Mouse (Mus musculus): Measurements from ENCODE around the gene Ap5m1. TPM values are rescaled to one million over a fixed set of nuclear protein-coding genes. Genes with fewer than 3 reads are reported as not detected.

The Ap5m1 gene
- total and polyA plus RNA-seq, 2 experiments: 6.7 to 15.7 TPM

DNA sequence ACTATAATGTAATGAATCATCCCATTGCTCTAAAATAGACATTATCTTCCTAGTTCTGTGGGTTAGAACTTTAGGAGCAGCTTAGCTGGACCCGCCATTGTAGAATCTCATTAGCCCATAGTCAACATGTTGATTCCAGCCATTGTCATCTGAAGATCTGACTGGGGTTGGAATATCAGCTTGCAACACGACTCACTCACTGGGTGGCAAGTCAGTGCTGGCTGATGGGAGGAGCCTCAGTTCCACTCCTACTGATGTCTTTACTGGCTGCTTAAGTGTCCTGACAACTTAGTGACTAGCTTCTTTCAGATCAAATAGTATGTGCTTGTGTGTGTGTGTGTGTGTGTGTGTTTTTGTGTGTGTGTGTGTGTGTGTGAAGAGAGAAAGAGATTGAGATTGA is 8.5 kb downstream of the Ap5m1 start:
- H3K4me1 ChIP-seq (ENCODE audit: control insufficient read depth, insufficient read depth, low read length): no peaks in the 10 kb centered on the region
- no peak overlapping the region for H3K9ac ChIP-seq (ENCODE audit: low read depth, low read length)
- TF ChIP-seq POLR2A (IDR thresholded peaks at IDR 0.05; ENCODE audit: extremely low read depth, insufficient read depth, low read length): no peak
- TF ChIP-seq CTCF (IDR thresholded peaks at IDR 0.05; ENCODE audit: low read depth, low read length): no peak
- 81% methylated on average over 2 of the region's 2 CpGs for WGBS
- no peak overlapping the region for H3K27ac ChIP-seq (replicated peaks; ENCODE audit: insufficient read depth, low read depth, low read length)
- DNase-seq (ENCODE audit: extremely low read depth, low read depth, low spot score): no peak
- no peaks in the 10 kb centered on the region; the same call in 1 of the 2 replicates for H3K79me2 ChIP-seq (ENCODE audit: control insufficient read depth, insufficient read depth, low read length)
- no peak overlapping the region for H3K4me3 ChIP-seq (ENCODE audit: insufficient read depth, low read depth, low read length)
- peaks cover 15% of the 10 kb centered on the region for H3K36me3 ChIP-seq (ENCODE audit: control insufficient read depth, insufficient read depth, low read length)
- no peaks in the 10 kb centered on the region for H3K27me3 ChIP-seq (ENCODE audit: control insufficient read depth, insufficient read depth, low read length)

DNA sequence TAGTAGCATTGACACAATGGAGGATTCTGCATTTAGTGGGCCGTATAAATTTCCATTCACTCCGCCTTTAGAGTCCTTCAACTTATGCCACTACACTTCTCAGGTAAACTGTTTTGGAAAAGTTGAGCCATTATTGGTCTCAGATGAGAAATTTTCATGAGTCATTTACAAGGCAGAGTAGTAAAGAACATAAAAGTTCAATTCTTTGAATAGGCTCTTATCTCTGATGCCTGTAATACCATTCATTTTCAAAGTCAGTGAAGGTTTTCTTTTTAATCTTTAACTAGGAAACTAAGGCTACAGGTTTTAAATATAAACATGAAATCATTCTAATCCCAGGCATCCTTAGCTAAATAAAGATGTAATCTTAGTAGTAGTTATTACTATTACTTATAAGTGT is 12.9 kb downstream of the Ap5m1 start:
- H3K79me2 ChIP-seq (ENCODE audit: control insufficient read depth, insufficient read depth, low read length): no peaks in the 10 kb centered on the region
- H3K4me1 ChIP-seq (ENCODE audit: control insufficient read depth, insufficient read depth, low read length): no peaks in the 10 kb centered on the region
- H3K9ac ChIP-seq (ENCODE audit: low read depth, low read length): no peak overlapping the region
- no peak overlapping the region for H3K27ac ChIP-seq (replicated peaks; ENCODE audit: insufficient read depth, low read depth, low read length)
- WGBS: 99% methylated on average over 2 of the region's 2 CpGs
- no peak for DNase-seq (ENCODE audit: extremely low read depth, low read depth, low spot score)
- no peak for TF ChIP-seq CTCF (IDR thresholded peaks at IDR 0.05; ENCODE audit: low read depth, low read length)
- no peak for TF ChIP-seq POLR2A (IDR thresholded peaks at IDR 0.05; ENCODE audit: extremely low read depth, insufficient read depth, low read length)
- H3K27me3 ChIP-seq (ENCODE audit: control insufficient read depth, insufficient read depth, low read length): no peaks in the 10 kb centered on the region
- H3K4me3 ChIP-seq (ENCODE audit: insufficient read depth, low read depth, low read length): no peak overlapping the region
- H3K36me3 ChIP-seq (ENCODE audit: control insufficient read depth, insufficient read depth, low read length): peaks cover 25% of the 10 kb centered on the region

DNA sequence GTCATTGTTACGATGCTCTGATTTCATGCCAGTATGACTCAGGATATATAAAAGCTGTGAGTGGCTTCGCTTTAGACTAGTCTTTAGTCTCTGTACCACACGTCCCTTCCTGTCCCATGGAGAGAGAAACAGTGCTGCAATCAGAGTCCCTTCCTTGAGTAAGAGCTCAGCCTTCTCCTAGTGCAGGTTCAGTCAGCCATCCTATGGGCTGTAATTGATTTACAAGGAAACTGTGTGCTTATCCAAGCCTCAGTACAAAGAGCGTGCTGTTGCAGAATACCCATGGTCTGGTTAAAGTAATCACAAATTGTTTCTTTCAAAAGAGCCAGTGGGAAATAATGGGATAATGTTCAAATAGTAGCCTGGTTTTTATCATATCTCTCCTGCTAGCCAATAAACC is 20.6 kb downstream of the Ap5m1 start:
- Histone ChIP-seq H3K9ac (ENCODE audit: low read depth, low read length) (no peak overlapping the region), H3K4me1 (ENCODE audit: control insufficient read depth, insufficient read depth, low read length) (0 out of 2 replicates have a peak, but pooled peaks cover 2% of the 10 kb centered on the region), H3K79me2 (ENCODE audit: control insufficient read depth, insufficient read depth, low read length) (no peaks in the 10 kb centered on the region), H3K36me3 (ENCODE audit: control insufficient read depth, insufficient read depth, low read length) (peaks cover 27% of the 10 kb centered on the region), H3K4me3 (ENCODE audit: insufficient read depth, low read depth, low read length) (no peak overlapping the region), H3K27ac (replicated peaks; ENCODE audit: insufficient read depth, low read depth, low read length) (no peak overlapping the region), H3K27me3 (ENCODE audit: control insufficient read depth, insufficient read depth, low read length) (no peaks in the 10 kb centered on the region)
- DNase-seq (ENCODE audit: extremely low read depth, low read depth, low spot score): peak; percentile 79
- TF ChIP-seq CTCF (IDR thresholded peaks at IDR 0.05; ENCODE audit: low read depth, low read length): no peak
- TF ChIP-seq POLR2A (IDR thresholded peaks at IDR 0.05; ENCODE audit: extremely low read depth, insufficient read depth, low read length): no peak
- WGBS: 67% methylated on average over 4 of the region's 4 CpGs

DNA sequence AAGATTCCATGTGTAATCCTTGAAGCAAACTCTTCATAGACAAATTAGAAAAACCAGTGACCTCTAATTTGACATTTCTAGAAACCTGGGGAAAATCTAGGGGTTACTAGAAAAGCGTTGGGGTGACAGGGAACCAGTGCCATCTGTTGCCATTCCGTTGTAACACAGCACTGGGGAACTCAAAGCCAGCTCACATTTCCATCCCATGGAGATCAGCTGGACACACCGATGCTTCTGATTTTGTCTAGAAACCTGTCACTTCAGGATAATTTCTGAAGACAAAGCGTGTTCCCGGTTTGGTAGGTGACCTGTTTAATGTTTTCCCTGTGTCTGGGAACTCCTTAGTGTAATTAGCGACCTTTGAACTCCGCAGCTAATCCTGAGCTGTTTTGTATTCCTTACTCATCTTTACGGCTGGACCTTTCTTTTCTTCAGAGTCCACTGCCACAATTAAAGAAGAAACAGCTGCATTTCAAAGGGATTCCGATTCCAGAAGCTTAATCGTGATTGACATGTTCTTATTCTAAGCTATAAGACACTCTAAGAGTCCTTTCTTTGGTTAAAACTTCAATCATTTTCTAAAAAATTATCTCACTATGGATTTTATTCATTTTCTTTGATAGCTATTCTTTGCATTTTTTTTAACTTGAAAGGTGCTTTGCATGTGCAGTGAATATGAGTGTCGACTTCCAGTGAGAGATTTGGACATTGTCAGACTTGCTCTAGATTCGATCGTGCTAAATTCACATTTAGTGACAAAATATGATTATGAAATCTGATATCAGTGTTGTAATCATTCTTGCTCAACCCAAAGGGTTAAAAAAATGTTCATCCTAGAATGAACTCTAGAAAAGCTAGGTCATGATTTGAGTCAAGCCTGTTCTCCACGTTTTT is 22.5 kb downstream of the Ap5m1 start:
- peak; percentile 25 for DNase-seq (ENCODE audit: extremely low read depth, low read depth, low spot score)
- Histone ChIP-seq H3K79me2 (ENCODE audit: control insufficient read depth, insufficient read depth, low read length) (no peaks in the 10 kb centered on the region), H3K4me3 (ENCODE audit: insufficient read depth, low read depth, low read length) (no peak overlapping the region), H3K36me3 (ENCODE audit: control insufficient read depth, insufficient read depth, low read length) (peaks cover 20% of the 10 kb centered on the region), H3K4me1 (ENCODE audit: control insufficient read depth, insufficient read depth, low read length) (0 out of 2 replicates have a peak, but pooled peaks cover 2% of the 10 kb centered on the region), H3K9ac (ENCODE audit: low read depth, low read length) (no peak overlapping the region), H3K27me3 (ENCODE audit: control insufficient read depth, insufficient read depth, low read length) (no peaks in the 10 kb centered on the region), H3K27ac (replicated peaks; ENCODE audit: insufficient read depth, low read depth, low read length) (no peak overlapping the region)
- TF ChIP-seq POLR2A (IDR thresholded peaks at IDR 0.05; ENCODE audit: extremely low read depth, insufficient read depth, low read length): no peak
- no peak for TF ChIP-seq CTCF (IDR thresholded peaks at IDR 0.05; ENCODE audit: low read depth, low read length)
- 78% methylated on average over 14 of the region's 14 CpGs for WGBS

DNA sequence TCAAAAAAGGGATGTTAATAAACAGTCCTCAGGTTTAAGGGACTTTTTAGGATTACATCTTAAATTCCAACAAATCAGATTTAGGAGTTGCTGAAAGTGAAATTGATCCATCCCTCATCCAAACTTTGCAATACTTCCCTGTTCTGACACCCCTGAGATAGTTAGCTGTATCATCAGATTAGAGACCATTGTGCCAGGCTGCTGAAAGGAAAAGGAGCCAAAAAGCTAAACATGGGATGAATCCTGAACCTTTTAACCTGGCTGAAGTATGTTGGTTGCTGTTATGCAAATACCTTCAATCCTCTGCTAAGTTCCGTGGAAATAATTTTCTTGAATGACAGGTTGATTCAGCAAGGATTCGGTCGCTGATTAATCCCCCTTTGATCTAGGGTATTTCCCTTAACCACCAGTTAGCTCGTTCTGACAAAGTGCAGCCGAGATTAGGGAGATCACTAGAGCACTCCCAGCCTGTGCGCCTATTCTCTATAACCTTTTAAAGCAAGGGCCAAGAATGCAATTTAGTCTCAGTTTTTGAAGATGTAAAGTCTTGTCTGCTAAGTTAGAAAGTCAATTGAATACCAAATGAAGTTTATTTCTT is 23.7 kb downstream of the Ap5m1 start:
- Histone ChIP-seq H3K27ac (replicated peaks; ENCODE audit: insufficient read depth, low read depth, low read length) (no peak overlapping the region), H3K4me1 (ENCODE audit: control insufficient read depth, insufficient read depth, low read length) (0 out of 2 replicates have a peak, but pooled peaks cover 2% of the 10 kb centered on the region), H3K36me3 (ENCODE audit: control insufficient read depth, insufficient read depth, low read length) (peaks cover 14% of the 10 kb centered on the region), H3K27me3 (ENCODE audit: control insufficient read depth, insufficient read depth, low read length) (no peaks in the 10 kb centered on the region), H3K9ac (ENCODE audit: low read depth, low read length) (no peak overlapping the region), H3K4me3 (ENCODE audit: insufficient read depth, low read depth, low read length) (no peak overlapping the region), H3K79me2 (ENCODE audit: control insufficient read depth, insufficient read depth, low read length) (no peaks in the 10 kb centered on the region)
- 77% methylated on average over 6 of the region's 6 CpGs for WGBS
- no peak for DNase-seq (ENCODE audit: extremely low read depth, low read depth, low spot score)
- no peak for TF ChIP-seq POLR2A (IDR thresholded peaks at IDR 0.05; ENCODE audit: extremely low read depth, insufficient read depth, low read length)
- TF ChIP-seq CTCF (IDR thresholded peaks at IDR 0.05; ENCODE audit: low read depth, low read length): no peak
